Comparison of ENCODE assay signal across 8 mouse cellular contexts in the genomic region with DNA sequence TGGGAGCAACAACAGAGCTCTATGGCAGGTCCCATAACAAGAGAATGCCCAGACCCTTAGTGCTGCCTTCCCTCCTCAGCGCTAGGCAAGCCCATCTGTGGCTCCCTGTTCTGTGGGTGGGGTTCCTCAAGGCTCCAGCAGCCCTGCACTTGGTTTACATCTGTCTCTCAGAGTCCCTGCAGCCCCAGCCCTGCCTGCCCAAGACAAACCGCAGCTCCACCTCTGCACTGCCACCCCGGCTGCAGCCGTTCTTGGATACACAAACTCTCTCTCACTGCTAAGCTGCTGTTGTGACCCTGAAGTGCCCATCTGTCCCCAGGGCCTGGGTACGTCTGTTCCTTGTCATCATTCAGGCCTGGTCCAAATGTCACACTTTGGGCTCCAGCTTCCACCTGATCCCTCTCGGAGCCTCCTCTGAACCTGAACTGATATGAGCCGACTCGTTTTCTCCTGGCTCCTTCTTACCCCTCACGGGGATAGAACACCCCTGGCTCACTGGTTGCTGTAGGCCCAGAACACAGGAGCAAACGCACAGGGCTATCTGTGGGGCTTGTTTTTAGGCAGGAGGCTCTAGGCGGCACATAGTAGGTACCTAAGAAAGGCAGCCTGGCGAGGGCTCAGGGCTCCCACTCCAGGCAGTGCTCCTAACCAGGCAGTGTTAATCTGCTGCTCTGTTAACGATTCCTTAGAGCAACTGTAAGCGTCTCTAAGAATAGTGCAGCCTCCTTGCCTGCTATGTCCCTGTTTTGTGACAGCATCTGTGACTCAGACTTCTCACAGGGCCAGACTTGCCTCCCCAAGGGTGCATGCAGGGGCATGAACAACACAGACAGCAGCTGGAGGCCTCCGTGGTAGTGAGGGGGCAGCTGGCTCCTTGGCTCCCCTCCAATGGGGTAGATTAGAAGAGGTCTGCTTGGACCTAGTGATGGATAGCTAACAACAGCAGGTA. TPM values are rescaled to one million over a fixed set of nuclear protein-coding genes. Genes with fewer than 3 reads are reported as not detected.
A peak's percentile ranks its signal among the peaks of the same experiment; 100 is the strongest.
DNase-seq lines count a peak whose midpoint lies in the region; ATAC-seq lines count a peak whose summit lies in the region.

No protein-coding gene starts in this region.

- peak; percentile 95 for DNase-seq in heart, adult 11 months
- no peak for DNase-seq in heart, postnatal 25 days (ENCODE audit: low spot score)
- DNase-seq in Muller cell, postnatal 12 days (ENCODE audit: inconsistent ontology term), result peak; percentile 44
- peak; percentile 55 to 70 for DNase-seq in left cerebral cortex, adult 18-20 months (ENCODE audit: low spot score in 2 of 2)
- DNase-seq in spleen, adult 12 weeks (ENCODE audit: low spot score), result no peak
- no peak for DNase-seq in ovary, adult 18-20 months (ENCODE audit: low spot score)

- ATAC-seq in forebrain, embryonic 13.5 days, result peak; percentile 46; the same call in 1 of the 2 replicates
- no peak for ATAC-seq in midbrain, embryonic 15.5 days (replicated peaks)

- H3K9me3 ChIP-seq in forebrain, embryonic 13.5 days (replicated peaks), result no peaks in the 10 kb centered on the region
- no peaks in the 10 kb centered on the region for H3K9me3 ChIP-seq in midbrain, embryonic 15.5 days

- peak overlapping the region; percentile 40; the same call in 1 of the 2 replicates for H3K9ac ChIP-seq in forebrain, embryonic 13.5 days
- no peak overlapping the region for H3K9ac ChIP-seq in midbrain, embryonic 15.5 days

- H3K4me2 ChIP-seq in forebrain, embryonic 13.5 days, result no peak overlapping the region
- no peak overlapping the region for H3K4me2 ChIP-seq in midbrain, embryonic 15.5 days

- WGBS in forebrain, embryonic 13.5 days, result 40% methylated on average over 15 of the region's 15 CpGs
- 45% methylated on average over 15 of the region's 15 CpGs for WGBS in midbrain, embryonic 15.5 days

- H3K36me3 ChIP-seq in forebrain, embryonic 13.5 days (ENCODE audit: poor library complexity, severe bottlenecking), result no peaks in the 10 kb centered on the region
- no peaks in the 10 kb centered on the region for H3K36me3 ChIP-seq in midbrain, embryonic 15.5 days (replicated peaks)

- intact Hi-C loops in heart, postnatal 25 days (cut with DNase I), result no loop called here

- no peaks in the 10 kb centered on the region for H3K27me3 ChIP-seq in forebrain, embryonic 13.5 days
- no peaks in the 10 kb centered on the region for H3K27me3 ChIP-seq in midbrain, embryonic 15.5 days (replicated peaks)

- peak overlapping the region; percentile 72 for H3K27ac ChIP-seq in forebrain, embryonic 13.5 days
- H3K27ac ChIP-seq in midbrain, embryonic 15.5 days, result peak overlapping the region; percentile 41

- H3K4me3 ChIP-seq in forebrain, embryonic 13.5 days, result no peak overlapping the region
- H3K4me3 ChIP-seq in midbrain, embryonic 15.5 days, result no peak overlapping the region

- H3K4me1 ChIP-seq in forebrain, embryonic 13.5 days, result peaks cover 81% of the 10 kb centered on the region
- H3K4me1 ChIP-seq in midbrain, embryonic 15.5 days, result peaks cover 38% of the 10 kb centered on the region

RNA-seq across cellular contexts. Expression of gene Arl6ip4, which starts 50.0 kb away (rescaled TPM):
- 10 to 100 TPM; 36.2 to 43.0 TPM for total RNA-seq in heart, postnatal 25 days (2021)
- polyA plus RNA-seq in forebrain, embryonic 13.5 days (2015; fragmentation: Nextera tagmentation; extraction: Ambion mirVana), result 80.8 and 83.0 TPM in 2 replicates
- total RNA-seq in left cerebral cortex, adult 18-20 months (2021), result 10 to 100 TPM; 60.7 to 65.3 TPM
- polyA plus RNA-seq in midbrain, embryonic 15.5 days (2015; fragmentation: Nextera tagmentation; extraction: Ambion mirVana), result 79.6 and 81.1 TPM in 2 replicates

RNA-seq across cellular contexts. Expression of gene Ogfod2, which starts 53.8 kb away (rescaled TPM):
- 10 to 100 TPM; 12.5 to 13.9 TPM for total RNA-seq in heart, postnatal 25 days (2021)
- polyA plus RNA-seq in forebrain, embryonic 13.5 days (2015; fragmentation: Nextera tagmentation; extraction: Ambion mirVana), result 23.5 and 24.3 TPM in 2 replicates
- total RNA-seq in left cerebral cortex, adult 18-20 months (2021), result 10 to 100 TPM; 36.3 to 39.2 TPM
- polyA plus RNA-seq in midbrain, embryonic 15.5 days (2015; fragmentation: Nextera tagmentation; extraction: Ambion mirVana), result 37.7 and 38.0 TPM in 2 replicates

Comparison
In these comparisons a context has a peak if more than half of its experiments do, and no peak if none do; other contexts are left out.
1. DNase-seq: peak in heart, adult 11 months (single experiment), Muller cell, postnatal 12 days (single experiment) and left cerebral cortex, adult 18-20 months (2 of 2); none in heart, postnatal 25 days (single experiment), spleen, adult 12 weeks (single experiment) and ovary, adult 18-20 months (single experiment).